Mouse (Mus musculus) cerebellum, adult 11 months (tissue): ENCODE results near the gene Bcar3.
"Not testable (repeated sequence)": the region's sequence is repeated elsewhere in the genome, so short reads cannot be mapped to it uniquely, and the experiment has no call there.

Experiments
- DNase-seq: peaks from one replicate; pipeline ENCODE4 v3.0.0; 2022

The Bcar3 gene

DNA sequence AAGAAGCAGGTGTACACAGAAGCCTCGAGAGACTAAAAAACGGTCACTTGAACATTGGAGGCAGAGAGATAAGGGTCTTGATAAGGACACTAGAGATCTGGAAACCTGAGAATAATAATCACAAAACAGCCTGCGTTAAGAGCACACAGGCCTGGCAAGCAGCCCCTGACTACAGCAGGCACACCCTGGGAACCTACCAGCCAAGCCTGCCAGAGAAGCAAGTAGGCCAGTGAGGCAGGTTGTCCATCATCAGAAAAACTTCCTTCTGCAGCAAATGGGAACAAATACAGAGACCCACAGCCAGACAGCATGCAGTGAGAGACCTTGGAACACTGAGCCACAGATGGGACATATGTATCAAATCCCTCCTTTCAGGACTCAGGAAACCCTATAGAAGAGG is 93.8 kb downstream of the Bcar3 start:
- DNase-seq: peak; percentile 57

DNA sequence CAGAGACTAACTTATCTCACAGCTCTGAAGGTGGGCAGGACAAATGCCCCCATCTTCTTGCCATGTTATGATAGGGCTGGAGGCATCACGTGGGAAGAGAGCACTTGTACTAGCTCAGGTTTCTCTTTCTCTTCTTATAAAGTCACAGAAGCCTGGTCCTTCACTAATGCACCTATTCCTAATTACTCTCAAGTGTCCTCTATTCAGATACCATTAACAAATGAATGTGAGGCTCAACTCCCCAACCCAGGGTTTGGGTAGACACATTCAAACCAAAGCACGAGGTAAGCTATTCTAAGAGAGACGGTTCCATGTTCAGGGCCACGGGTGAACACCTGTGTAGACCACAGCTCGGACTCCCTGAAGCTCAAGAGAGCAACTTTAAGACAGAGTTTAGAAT is 96.0 kb downstream of the Bcar3 start:
- no peak for DNase-seq

GRCm38 (mm10) chr3:122391098-122391497 is 97.2 kb downstream of the Bcar3 start:
- no peak for DNase-seq

DNA sequence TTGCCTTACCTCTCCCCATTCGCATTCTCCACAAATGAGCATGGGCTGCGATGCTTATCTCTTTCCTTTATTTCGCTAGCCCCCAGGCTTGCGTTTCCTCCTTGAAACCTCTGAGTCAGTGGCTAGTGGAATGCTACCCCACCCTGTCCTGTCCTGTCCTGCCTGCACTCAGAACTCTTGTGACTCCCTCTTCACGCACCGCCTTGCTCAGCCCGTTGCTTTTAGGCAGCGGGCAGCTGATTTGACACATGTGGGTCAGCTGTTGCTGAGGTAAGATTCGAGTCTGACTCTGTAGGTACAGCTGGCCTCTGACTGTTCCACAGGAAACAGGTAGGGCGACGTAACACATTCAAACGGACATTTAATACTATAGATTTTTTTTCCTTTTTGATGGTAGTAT is 97.9 kb downstream of the Bcar3 start:
- DNase-seq: no peak

- not testable (repeated sequence) for DNase-seq
Observed at GRCm38 (mm10) chr3:122393411-122393810, 99.5 kb downstream of the Bcar3 start.

DNA sequence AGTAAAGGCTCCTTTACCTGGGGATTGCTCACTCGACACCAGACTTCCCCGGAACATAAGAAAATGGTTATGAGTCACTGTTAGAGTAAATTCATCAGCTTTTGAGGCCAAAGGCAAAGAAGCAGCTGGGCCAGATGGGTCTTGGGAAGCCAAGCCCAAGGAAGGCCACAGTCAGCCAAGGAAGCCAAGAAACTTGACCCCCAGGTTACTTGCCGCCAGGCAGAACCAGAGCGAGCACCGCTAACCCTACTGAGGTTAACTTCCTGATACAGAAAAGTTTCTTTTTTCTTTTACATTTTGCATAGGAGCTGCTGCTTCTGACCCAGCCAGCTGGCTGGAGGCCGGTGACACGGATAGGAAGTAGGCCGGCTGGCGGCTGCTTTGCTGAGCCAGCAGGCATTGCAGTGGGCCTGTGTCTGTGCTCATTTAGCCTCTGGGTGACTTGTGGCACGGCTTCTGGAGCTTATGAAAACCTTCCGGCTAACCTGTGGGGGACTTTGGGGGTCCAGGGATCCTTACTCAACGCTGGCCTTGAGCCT is 100.0 kb downstream of the Bcar3 start:
- DNase-seq: no peak

DNA sequence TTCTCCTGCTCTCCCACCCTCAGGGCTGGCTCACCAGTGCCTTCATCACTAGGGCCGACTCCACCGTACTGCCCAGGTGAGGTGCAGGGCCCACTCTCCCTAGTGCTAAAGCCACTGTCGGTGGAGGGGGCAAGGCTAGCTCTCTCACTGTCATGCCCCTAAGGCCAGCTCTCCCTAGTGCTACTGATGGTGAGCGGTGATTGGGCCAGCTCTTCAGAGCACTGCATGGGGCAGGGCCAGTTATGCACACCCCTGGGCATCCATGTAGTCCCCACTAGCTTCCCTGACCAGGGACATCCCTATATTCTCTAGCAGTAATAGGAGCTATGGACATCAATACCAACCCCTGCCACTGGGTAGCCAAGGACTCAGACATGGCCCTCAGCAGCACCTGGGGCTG is 103.0 kb downstream of the Bcar3 start:
- DNase-seq: no peak

DNA sequence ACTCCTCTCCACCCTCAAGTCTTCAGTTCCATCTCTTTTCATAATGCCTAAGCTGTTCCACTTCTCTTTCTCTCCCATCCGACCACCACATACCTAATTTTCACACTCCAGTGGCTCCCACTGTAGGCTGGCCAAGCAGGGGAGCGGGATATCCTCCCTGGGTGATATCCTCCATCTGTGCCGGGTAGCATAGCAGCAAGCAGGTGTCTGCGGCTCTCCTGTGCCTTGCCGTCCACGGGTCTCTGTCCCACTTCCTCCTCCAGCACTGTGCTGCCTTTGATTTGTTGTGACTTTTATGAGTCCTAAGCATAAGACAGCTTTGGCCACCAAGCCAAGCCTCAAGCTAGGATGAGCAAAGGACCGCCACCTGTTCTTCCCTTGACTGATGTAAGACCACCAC is 103.5 kb downstream of the Bcar3 start:
- no peak for DNase-seq

GRCm38 (mm10) chr3:122401011-122401410 is 107.1 kb downstream of the Bcar3 start:
- no peak for DNase-seq

- no peak for DNase-seq
Observed at GRCm38 (mm10) chr3:122402143-122402542, 108.2 kb downstream of the Bcar3 start.

DNA sequence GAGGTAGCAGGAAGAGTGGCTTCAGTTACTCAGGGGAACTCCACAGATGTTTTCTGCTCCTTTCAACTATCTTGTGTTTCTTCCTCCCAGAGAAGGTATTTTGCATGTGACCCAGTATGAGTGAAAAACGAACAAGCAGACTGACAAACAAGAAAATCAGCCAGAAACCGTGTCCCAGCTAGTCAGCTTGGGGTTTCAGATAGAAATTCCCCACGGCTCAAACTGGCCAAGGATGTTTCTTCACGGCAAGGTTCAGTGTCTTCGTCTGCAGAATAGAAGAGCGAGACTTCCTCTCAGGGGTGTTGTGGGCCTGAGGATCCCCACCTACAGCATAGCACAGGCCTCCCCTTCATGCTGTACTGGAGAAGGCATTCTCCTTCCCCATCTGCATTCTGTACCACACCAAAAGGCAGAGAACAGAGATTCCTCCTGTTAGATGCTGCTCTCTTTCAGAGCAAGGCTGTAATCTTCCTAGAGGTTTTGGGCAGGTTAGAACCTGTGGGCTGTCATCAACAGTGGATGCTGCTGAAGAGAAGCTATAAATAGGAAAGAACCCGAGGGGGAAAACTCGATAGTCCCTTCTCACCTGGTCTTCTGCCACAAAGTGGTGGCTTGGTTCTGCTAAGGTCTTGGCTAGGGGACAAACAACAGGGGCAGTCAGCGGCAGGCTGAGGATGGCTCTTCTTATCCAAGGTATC is 110.1 kb downstream of the Bcar3 start:
- DNase-seq: no peak

- DNase-seq: no peak
Observed at GRCm38 (mm10) chr3:122405203-122405956, 111.4 kb downstream of the Bcar3 start.

- no peak for DNase-seq
Observed at GRCm38 (mm10) chr3:122406416-122406815, 112.5 kb downstream of the Bcar3 start.

DNA sequence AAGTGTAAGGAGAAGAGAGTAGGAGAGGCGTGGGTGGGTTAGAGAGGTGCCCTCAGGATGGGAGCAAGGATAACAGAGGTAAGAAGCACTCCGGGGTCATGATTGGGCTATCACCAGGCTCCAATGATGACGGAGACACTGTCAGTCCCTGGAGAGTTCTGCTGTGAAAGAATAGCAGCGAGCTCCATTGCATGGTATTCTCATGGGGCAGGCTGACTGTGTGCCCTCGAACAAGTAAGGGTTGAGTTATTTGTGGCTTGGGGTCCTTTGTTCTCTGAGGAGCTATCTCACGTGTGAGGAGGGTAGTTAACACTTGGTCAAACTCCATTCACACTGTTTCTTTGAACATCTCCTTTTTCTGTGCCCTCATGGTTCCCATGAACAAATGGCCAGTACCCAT is 113.8 kb downstream of the Bcar3 start:
- no peak for DNase-seq

DNA sequence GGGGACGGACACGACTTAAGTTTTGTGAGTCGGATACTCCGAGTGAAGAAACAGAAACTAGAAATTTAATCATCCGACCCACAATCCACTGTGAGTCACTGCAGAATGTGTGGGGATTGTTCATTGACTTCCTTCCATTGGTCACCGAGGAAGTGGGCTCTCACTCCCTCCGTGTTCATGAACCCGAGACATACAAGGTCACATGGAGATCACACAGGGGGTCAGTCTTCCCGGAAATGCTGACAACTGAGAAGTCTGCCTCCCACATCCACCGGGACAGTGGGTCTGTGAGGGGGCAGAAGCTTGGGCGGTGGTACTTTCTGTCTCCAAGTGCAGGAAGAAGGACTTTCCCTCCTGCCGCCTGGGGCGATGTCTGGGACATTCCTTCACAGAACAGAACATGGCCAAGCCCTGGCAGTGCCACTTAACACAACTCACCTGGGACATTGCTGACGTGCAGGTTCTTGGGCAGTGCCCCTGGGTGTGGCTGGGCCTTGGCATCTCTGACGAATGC is 114.9 kb downstream of the Bcar3 start:
- no peak for DNase-seq

DNA sequence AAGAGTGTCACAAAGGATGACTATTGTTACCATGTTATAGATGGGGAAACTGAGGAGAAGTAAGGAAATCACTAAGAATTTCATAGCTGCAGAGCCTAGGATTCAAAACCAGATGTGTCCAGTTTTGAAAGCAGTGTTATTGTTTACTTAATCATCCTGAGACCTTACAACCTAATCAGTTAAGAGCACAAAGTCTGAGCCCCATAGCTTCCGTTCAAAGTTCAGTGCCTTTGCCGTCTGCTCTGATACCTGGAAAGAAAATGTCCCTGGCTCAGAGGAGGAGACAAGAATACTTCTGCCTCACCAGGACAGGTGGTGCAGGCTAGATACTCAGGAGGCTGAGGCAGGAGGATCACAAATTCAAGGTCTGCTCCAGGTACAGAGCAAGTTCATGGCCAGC is 117.7 kb downstream of the Bcar3 start:
- no peak for DNase-seq

DNA sequence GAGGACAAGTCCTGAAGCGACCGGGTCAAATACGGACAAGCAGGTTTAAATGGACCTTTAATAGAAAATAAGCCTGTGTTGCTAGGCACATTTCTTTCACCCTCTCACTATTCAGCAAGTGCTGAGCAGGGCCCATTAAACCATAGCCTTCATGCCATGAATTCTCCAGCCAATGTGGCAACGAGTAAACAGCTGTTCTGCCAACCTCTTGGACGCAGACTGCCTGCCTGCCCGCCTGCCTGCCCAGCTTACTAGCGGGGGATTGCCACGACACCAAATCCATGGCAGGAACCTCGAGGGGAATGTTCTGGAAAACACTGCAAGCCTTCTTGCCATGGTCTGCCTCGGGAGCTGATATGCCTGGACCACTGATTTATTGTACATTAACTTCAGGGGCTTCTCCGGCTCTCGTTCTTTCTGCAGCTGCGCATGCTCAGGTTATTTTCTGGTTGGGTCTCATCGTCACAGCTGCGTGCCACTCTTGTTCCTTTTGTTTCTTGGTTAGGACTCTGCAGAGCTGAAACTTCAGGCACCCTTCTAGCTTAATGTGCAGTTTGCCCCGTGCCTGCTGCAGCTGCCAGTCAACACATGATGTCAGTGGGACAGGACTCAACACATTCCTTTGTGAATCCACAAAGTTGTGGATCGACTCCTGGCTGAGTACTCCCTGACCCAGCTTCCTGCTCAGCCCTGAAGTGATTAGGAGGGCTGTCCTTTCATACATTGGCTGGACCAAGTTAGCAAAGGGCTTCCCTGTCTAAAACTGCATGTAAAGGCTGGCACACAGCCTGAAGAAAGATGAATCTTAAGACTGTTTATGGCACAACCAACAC is 120.0 kb downstream of the Bcar3 start:
- no peak for DNase-seq

GRCm38 (mm10) chr3:122414868-122415267 is 120.9 kb downstream of the Bcar3 start:
- DNase-seq: no peak

GRCm38 (mm10) chr3:122417466-122417865 is 123.5 kb downstream of the Bcar3 start:
- DNase-seq: no peak

GRCm38 (mm10) chr3:122418564-122419274 is 124.8 kb downstream of the Bcar3 start:
- DNase-seq: no peak

DNA sequence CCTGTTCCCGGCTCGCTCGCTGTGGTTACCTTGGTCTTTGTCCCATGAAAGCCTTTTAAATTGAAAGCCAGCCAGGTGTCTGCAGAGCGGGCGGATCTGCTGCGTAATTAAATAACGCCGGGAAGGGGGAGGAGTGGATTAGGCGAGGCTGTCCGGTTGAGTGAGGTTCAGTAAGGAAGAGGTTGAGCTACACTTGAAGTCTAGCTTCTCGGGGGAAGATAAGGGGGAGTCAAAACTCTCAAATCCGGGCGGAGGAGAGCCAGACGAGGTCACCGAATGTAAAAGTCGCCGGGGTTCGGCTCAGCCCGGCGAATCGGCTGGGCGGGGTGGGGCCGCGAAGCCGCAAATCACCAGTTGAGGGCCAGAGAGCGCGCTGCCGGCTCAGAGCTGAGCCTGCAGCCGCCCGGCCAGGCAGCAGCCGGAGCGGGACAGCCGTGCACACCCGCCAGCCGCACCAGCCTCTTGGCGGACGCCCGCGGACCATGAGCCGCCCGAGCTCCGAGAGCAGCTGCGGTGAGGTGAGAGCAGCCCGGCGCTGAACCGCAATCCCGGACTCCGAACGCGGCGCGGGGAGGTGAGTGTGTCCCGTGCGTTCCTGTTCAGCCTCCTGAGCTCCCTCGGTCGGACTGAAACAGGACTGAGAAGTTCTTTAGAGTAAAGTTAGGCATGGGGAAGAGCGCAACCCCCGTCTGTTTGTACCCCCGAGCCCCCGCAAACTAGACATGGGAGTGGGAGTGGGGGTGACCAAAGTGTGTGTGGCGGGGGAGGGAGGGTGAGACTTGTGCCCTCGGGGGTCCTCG is 125.9 kb downstream of the Bcar3 start:
- peak; percentile 38 for DNase-seq

GRCm38 (mm10) chr3:122420410-122420774 is 126.5 kb downstream of the Bcar3 start:
- DNase-seq: peak; percentile 4
